ENCODE assay signal across 24 mouse cellular contexts in the genomic region with DNA sequence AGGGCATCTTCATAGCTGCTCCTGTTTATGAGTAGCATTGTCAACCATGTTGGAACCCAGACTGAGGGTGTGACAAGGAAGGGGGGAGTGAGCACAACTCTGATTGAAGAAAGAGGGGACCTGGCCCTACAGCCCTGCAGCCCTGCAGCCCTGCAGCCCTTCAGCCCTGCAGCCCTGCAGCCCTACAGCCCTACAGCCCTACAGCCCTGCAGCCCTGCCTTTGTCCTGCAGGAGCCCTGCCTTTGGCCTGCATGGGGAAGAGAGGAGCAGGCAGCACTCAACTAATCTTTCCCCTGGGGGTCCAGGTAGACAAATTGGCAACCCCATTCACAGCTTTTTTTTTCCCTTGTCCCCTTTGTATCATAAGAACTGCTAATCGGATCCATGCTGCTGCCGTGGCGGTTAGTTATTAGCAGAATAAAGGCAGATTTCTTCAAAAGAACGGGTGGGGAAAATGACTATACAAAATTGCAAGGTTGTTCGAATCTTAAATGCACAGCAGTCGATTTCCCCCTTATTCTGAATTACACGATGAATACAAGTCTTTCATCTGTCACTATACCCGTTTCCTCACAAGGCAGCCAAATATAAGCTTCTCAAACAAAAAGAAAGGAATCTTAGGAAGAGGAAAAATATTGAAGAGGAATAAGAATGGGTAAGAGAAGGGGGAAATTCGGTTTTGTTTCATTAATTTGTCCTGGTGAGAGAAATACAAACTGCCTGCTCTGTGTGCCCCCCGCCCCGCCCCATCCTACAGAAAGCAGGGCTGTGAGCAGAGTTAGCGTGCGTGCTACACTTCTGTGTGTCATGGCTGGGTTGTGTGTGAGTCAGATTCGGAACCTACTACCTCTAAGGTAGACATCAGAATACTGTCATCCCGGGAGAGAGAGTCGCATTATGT.
DNase-seq lines count a peak whose midpoint lies in the region; ATAC-seq lines count a peak whose summit lies in the region.
"Had no signal": no experiment of that assay in that cellular context is flagged by ENCODE, and none has a peak within 500 bp of the region (broad histone marks: within the 10 kb centered on the region; RNA-seq: fewer than 3 reads in every experiment).

No protein-coding gene starts in this region.

- 0 out of 2 replicates have a peak overlapping the region, but pooled peaks have one; percentile 3 for H3K27ac ChIP-seq in neural tube, embryonic 13.5 days (replicated peaks)
- H3K27ac ChIP-seq in limb, embryonic 12.5 days, result no peak overlapping the region
- H3K27ac ChIP-seq: kidney, embryonic 15.5 days had no signal

- 68% methylated on average over 16 of the region's 16 CpGs for WGBS in neural tube, embryonic 13.5 days
- WGBS in limb, embryonic 12.5 days, result 73% methylated on average over 16 of the region's 16 CpGs

- H3K36me3 ChIP-seq in neural tube, embryonic 13.5 days, result no peaks in the 10 kb centered on the region
- peaks cover 9% of the 10 kb centered on the region; the same call in 1 of the 2 replicates for H3K36me3 ChIP-seq in limb, embryonic 12.5 days

- no peaks in the 10 kb centered on the region for H3K9me3 ChIP-seq in neural tube, embryonic 13.5 days
- no peaks in the 10 kb centered on the region for H3K9me3 ChIP-seq in limb, embryonic 12.5 days
- H3K9me3 ChIP-seq: kidney, embryonic 15.5 days; megakaryocyte, embryonic 14.5 days had no signal

- no peak overlapping the region for H3K4me2 ChIP-seq in neural tube, embryonic 13.5 days
- no peak overlapping the region for H3K4me2 ChIP-seq in limb, embryonic 12.5 days
- H3K4me2 ChIP-seq: kidney, embryonic 15.5 days had no signal

- ATAC-seq in frontal cortex, adult (ENCODE audit: low TSS enrichment), result peak; percentile 39; the same call in 1 of the 2 replicates
- ATAC-seq in neural tube, embryonic 13.5 days (ENCODE audit: low read depth), result no peak
- no peak for ATAC-seq in limb, embryonic 12.5 days (ENCODE audit: insufficient number of reproducible peaks, insufficient read depth, low FRiP score, low TSS enrichment, low read depth)
- ATAC-seq: CD4-positive, CD25-positive, alpha-beta regulatory T cell, adult 4 months; intestine, embryonic 16.5 days; Patski had no signal

- peaks cover 40% of the 10 kb centered on the region for H3K4me1 ChIP-seq in neural tube, embryonic 13.5 days (replicated peaks)
- peaks cover 27% of the 10 kb centered on the region for H3K4me1 ChIP-seq in limb, embryonic 12.5 days (replicated peaks)

- no peak overlapping the region for H3K4me3 ChIP-seq in neural tube, embryonic 13.5 days
- no peak overlapping the region for H3K4me3 ChIP-seq in limb, embryonic 12.5 days (replicated peaks)
- H3K4me3 ChIP-seq: kidney, embryonic 15.5 days; myocyte had no signal

- H3K27me3 ChIP-seq in neural tube, embryonic 13.5 days, result no peaks in the 10 kb centered on the region
- no peaks in the 10 kb centered on the region for H3K27me3 ChIP-seq in limb, embryonic 12.5 days
- H3K27me3 ChIP-seq: kidney, embryonic 15.5 days; megakaryocyte, embryonic 14.5 days; Patski had no signal

- 0 out of 2 replicates have a peak overlapping the region, but pooled peaks have one; percentile 5 for H3K9ac ChIP-seq in neural tube, embryonic 13.5 days
- peak overlapping the region; percentile 47; the same call in 1 of the 2 replicates for H3K9ac ChIP-seq in limb, embryonic 12.5 days (replicated peaks)
- H3K9ac ChIP-seq: kidney, embryonic 15.5 days; liver, postnatal 0 days had no signal

- no peak for DNase-seq in frontal cortex, postnatal 14 days (ENCODE audit: low spot score in 2 of 2)
- no peak for DNase-seq in neural tube, embryonic 10.5 days (ENCODE audit: extremely low spot score, low spot score)
- no peak for DNase-seq in right cerebral cortex, postnatal 14 days
- DNase-seq in left cerebral cortex, adult 8-10 months (ENCODE audit: low spot score in 2 of 2), result no peak
- DNase-seq in spleen, adult 12 weeks (ENCODE audit: low spot score), result no peak
- DNase-seq: adrenal gland, postnatal 10 days; cerebellum, adult 18-20 months; cerebellum, postnatal 25 days; embryo, embryonic 11 days; heart, adult 18-20 months; heart, postnatal 36 days; kidney, postnatal 4 days; liver, postnatal 0 days; lung, postnatal 10 days; thymus, adult 2 months had no signal
